Mouse (Mus musculus) forelimb bud, embryonic 11.5 days (tissue): ENCODE data around the gene Slc6a2.

Experiments
- DNase-seq: peaks from one replicate; pipeline ENCODE4 v3.0.0-alpha.2; 2012; ENCODE audit warnings: low read depth, low spot score

Slc6a2 gene

DNA sequence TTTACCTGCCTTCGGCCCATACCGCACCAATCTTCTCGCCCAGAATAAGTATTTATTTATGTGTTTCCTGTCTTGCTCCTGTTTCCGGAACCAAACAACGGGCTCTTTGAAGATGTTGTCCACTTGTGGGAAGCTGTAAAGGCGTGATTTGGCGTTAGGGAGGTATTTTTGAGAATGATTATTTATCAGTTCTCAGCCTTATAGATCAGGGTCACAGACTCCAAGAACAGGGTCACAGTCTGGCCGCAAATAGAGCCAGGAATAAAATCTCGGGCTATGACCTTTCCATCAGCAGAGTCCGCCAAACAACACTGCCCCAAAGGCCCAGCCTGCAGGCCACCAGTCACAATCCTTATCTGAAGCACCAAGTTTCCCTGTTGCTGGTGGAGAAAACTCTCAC is at the start of gene Slc6a2:
Gene Slc6a2, plus strand, starts transcription at position 301 of the 400 bp plus-strand sequence.
- no peak for DNase-seq

DNA sequence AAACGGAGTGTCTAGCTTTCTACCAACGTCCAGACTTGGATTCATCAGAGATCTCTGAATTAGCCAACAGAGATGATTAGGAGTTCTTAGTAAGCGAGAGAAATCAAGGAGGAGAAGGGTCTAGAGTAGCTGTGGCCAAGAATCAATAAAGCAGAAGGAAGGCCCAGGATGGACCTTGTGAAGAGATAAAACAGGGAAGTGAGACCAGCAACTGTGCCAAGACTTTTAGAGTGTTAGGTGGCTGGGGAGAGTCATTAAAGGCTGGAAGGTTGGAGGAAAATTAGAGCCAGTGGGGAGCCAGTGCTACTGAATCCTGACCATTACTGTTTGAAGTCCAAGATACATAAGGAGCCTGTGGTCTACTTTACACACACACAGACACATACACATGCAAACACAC is 48.4 kb upstream of the Slc6a2 start:
- no peak for DNase-seq

DNA sequence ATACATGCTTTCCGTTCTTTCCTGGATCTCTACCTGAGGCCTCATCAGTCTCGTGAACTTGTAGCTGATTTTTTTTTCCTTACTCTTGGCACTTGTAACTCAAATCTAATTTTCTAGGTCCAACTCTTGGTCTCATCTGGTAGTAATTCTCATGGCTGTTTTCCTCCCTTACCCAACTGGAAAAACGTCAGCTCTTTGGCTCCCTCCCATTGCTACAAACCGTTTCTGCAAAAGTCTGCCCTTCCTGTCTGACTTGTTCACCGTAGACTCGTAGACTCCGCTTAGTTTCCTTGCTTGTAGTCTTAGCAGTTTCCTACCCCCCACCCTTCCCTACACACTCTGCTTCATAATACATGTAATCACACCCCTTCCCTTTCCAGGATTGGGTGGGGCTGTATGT is 46.5 kb upstream of the Slc6a2 start:
- no peak for DNase-seq

DNA sequence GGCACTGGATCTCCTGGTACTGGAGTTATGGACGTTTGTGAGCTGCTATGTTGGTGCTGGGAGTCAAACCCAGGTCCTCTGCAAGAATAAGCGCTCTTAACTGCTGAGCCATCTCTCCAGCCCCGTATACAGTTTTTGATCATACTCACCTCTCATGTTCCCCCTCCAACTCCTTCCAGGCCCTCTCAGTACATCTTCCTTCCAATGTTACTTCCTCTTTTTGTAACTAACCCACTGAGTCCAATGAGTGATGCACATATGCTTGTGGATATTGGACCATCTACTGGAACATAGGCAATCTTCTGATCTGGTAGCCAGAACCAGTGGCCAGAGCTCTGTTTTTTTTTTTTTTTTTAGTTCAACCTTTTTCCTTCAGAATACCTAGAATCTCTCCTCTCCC is 43.8 kb upstream of the Slc6a2 start:
- DNase-seq: no peak

DNA sequence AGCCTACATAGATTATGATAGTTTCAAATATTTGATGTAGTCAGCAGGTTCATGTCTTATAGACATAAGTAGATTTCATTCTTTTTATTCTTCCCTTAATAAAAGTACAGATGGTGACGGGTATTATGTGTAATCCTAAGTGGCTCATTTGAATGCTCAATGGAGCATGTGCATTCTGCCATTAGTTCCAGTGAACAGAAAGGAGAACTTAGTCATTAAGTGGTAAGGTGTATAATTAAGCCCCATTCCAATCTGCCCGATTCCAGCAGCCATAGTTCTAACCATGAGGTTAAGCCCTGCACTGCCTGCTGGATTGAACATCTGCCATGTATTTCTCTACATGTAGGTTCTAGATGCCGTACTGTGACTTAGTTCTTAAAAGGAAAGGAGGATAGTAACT is 38.1 kb upstream of the Slc6a2 start:
- no peak for DNase-seq

DNA sequence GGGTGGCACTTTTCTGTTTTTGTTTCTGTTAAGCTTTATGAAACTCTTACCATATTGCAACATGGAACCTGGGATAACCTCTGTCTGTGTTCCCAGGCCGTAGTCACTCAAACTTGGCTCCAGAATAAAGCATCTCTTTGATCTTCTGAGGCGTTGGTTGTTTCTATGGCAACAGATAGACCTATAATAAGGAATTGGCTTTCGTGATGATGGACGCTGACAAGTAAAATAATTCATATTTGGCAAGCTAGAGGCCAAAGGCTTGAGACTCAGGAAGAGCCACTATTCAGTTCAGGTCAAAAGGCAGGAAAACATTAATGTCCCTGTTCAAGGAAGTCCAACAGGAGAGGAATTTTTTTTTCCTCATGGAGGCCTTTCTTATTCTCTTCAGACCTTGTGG is 30.9 kb upstream of the Slc6a2 start:
- DNase-seq: no peak

DNA sequence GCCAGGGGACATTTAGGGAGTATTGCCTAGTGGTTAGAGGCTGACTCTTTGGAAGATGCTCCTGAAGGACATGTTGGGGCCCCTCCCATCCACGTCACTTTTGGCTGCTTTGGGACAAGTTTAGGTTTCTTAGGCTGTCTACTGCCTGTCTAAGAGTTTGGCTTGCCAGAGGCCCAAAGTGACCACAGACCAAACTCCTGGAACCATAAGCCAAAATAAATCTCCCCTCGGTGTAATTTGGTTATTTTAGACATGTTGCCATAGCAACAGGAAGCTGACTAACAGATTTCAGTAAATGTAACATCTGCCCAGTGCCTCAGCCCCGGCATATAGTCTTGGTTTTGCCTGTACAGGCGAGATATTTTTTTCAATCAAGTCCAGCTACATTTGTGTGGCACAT is 21.8 kb upstream of the Slc6a2 start:
- DNase-seq: no peak

DNA sequence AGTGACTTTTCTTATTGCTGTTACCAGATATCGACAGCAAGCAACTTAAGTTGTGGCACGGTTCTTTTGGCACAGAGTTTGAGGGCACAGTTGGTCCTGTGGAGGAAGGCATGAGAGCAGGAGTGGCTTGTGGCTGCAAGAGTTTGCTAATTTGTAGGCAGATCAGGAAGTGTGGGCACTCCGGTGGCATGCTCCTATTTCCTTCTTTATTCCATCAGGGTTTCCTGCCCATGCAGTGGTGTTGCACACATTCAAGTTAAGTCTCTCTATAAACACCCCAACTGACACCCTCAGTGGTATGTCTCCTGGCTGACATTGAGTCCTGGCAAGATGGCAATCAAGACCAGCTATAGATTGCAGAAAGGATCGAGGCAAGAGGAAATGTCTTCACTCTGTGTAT is 10.8 kb upstream of the Slc6a2 start:
- no peak for DNase-seq

DNA sequence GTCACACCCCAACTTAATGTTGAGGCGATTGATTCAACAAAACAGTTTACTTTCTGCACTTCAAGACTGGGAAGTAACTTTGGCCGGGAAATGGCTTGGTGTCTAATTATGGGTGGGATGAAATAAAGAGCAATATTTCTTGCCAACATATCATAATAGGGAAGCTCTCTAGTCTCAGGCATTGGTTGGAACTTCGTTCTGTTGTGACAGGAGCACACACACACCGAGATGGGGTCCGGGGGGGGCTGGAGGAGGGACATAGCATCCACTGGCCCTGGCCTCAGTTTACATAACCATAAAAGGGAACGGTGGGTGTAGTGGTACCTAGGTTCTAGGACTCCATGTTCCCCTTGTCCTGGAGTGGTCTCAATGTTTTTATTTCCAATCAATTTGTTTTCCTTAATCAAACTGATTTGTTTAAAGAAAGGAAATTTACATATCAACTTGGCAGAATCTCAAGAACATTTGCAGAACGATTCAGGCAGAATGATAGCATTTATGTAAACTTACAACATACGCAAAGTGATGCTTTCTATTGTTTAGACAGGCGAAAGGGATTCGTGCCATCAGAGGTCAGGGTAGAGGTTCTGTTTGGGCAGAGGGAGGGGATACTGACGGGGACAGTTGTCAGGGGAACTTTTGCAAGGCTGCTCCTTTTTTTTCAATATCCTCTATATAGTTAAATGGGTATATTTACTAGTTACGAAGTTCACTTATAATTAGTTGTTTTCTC is 9.1 kb upstream of the Slc6a2 start:
- no peak for DNase-seq

DNA sequence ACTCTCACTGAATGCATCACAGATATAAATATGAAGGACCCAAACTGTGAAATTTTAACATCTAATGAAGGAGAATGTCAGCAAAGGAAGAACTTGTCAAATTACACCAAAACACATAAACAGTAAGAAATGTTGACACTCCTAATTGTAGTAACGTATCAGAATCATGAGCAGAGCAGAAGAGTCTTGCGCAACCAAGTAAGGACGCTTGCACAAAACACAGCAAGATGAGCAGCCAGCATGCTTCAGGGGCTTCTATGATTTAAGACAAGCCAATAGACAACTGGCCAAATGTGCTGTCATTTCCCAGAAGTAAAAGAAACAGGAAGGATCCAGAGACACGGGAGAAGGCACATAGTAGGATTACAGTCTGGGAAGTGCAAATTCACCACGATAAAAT is 5.8 kb upstream of the Slc6a2 start:
- DNase-seq: no peak

DNA sequence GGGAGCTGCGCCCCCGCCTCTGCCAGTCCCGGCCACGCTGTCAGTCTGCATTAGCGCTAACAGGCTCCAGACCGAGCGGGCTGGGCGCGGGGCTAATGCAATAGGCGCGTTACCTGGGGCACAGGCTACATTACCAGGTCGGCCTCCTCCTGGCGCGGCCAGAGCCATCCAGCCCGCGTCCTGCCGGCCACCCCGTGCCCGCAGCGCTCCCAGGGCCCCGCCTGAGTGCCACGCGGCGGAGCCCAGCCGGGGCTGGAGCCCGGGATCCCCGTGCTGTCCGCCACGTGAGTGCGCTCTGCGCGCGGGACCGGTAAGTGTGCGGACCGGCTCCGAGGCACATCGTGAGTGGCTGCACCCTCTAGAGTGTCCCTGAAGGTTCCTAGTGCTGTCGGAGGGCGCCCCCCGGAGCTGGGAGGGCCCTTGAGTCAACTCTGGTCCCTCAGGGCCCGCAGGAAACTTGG is 602 bp downstream of the Slc6a2 start:
- DNase-seq: no peak

DNA sequence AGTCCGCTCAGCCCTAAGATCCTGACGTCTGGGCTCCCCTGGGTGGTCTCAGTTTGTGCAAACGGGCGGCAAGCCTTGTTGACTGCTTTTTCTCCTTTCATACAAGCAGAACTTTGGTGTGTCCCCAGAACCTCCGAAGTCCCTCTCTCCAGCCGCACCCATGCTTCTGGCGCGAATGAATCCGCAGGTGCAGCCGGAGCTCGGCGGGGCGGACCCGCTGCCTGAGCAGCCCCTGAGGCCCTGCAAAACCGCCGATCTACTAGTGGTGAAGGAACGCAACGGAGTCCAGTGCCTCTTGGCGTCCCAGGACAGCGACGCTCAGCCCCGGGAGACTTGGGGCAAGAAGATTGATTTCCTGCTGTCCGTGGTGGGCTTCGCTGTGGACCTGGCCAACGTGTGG is 1.2 kb downstream of the Slc6a2 start:
- DNase-seq: no peak

DNA sequence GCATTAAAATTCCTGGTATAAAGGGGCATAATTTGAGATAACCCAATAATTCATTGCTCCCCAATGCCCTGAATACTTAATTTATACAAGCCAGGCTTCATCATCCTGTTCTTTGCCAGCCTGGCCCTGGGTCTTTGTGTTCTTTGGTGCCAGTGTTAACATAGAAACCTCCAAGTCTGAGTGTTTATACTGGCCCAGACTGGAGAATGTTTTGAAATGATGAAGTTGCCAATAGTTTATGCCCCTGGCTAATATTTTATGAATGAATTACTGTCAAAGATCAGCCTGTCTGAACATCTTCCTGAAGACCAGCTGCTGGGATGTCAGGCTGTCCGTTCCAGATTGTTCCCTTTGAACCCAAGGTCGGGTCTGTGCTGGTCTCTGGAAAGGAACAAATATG is 4.7 kb downstream of the Slc6a2 start:
- no peak for DNase-seq

DNA sequence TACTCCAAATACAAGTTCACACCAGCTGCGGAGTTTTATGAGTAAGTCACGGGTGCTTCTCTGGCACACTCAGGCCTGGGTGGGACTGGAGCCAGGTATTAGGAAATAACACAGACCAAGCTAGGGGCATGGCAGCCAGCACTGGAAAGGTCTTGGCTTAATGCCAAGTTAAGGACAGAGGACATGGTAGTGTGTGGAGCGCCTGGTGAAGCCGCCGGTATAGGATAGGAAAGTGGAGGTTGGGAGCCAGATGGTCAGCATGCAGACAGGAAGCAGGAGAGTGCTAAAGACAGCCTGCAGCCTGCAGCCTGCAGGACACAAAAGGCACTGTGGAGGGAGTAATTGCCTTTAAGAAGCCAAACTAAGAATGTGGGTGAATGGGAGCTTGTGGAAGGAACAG is 13.1 kb downstream of the Slc6a2 start:
- peak; percentile 16 for DNase-seq

DNA sequence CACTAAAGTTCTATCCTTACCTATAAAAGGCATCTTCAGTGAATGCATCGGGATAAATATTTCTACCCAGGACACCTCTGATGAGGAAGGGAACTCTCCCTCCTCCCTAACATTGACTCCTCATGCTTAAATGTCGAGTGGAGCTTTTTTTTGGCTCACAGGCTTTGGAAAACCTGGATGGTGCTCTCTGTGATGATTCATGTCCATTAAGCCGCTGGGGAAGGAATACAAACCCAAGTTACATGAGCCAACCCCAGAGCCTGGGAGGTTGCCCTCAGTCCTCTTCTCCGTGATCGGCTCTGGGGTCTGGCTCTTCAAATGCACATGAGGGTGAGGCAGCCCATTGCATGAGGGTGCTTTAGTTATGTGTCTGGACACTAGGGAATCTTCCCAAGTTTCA is 16.8 kb downstream of the Slc6a2 start:
- DNase-seq: no peak

DNA sequence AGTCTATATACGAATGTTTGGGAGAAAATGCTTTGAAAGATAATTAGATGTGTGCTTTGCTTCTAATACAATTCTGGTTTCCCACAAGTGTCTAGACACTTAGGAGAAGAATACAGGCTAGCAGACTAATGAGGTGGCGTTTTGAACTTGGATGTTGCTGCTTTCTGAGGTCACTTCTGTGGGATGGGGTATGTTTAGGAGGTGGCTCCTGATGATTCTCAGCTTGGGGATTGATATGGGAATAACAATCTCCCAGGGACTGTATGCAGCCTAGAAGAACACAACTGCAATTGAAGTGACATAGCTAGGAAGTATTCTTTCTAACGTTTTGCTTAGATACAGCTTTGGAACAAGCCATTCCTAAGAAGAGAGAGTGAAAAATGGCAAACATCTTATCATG is 22.6 kb downstream of the Slc6a2 start:
- no peak for DNase-seq

DNA sequence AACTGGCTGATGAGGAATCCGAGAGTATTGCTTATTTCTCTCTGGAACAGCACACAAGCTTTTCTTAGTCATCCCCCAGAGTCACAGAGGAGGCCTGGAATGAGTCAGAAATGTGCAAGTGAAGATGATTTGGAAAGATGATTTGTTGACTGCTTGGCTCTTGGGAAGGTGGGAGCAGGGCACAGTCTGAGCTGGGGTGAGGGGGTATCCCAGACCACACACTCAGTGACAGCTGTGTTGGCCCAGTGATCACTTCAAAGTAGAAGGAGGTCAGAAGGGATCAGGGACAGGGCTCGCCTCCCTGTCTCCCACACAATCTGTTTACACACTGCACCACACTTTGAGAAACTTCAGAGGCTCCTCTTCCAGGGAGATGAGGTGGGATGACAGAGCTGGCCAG is 24.5 kb downstream of the Slc6a2 start:
- DNase-seq: no peak

DNA sequence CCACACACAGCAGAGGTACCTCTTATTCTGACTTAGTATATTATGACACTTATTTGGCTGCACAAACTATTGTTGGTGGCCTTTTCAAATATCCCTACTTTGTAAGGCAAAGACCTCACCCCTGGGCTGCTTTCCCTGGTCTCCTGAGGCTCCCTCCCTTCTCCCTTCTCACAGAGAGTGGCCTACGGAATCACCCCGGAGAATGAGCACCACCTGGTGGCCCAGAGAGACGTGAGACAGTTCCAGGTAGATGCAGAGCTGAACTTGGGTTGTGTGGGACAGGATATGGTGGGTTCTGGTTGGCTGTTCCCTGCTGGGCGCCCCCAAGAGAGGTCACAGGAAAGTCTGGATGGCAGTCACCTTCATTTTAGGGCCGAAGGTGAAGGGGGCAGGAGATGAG is 37.0 kb downstream of the Slc6a2 start:
- DNase-seq: peak; percentile 42

DNA sequence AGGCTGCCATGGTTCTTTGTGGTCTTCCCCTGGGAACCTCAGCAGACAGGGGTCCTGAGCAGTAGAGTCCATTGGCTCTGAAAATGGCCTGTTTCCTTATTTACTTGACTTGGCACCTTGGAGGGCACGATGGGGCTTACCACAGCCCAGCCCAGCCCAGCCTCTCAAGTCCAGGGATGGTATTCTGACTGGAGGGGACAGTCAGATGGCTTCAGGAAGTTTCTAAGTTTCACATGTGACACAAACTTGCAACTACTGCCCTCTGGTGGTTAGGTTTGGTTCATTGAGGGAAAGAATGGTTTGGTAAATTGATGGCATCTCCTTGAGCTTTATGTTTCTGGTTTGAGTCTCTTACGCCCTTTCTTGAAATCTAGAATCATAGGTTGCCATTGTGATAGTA is 38.7 kb downstream of the Slc6a2 start:
- DNase-seq: peak; percentile 77

DNA sequence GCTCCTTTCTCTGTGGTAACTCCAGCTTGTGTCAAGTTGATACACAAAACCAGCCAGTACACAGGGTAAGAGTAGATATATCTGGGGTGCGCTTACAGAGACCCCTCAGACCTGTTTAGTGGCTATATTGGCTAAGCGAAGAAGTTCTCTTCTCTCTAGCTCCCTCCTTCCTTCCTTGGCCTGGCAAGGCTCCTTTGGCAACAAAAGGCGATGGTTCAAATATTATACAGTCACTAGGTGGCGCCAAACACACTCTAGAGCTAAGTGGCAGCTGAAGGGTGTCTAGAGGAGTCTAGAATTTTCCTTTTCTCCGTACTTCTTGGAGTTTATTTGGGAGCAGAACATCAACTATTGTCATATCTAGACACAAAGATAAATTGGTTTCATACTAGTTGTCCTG is 50.4 kb downstream of the Slc6a2 start:
- DNase-seq: peak; percentile 65

DNA sequence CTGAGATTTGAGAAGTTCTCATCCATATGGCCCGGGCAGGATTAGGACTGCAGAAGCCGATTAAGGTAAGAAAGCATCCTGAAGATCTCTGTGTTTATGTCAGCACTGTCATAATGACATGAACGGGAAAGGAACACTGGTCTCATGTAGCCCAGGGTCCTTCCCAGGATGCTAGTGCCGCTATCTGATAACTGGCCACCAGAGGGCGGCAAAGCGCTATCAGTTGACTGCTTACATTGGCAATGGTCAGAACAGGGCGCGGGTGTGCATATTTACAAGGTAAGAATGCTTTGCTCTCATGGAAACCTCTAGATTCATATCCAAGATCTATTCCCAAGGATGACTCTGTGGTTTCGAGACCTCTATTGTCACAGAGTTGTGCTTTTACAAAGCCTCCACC is 51.6 kb downstream of the Slc6a2 start:
- peak; percentile 65 for DNase-seq

DNA sequence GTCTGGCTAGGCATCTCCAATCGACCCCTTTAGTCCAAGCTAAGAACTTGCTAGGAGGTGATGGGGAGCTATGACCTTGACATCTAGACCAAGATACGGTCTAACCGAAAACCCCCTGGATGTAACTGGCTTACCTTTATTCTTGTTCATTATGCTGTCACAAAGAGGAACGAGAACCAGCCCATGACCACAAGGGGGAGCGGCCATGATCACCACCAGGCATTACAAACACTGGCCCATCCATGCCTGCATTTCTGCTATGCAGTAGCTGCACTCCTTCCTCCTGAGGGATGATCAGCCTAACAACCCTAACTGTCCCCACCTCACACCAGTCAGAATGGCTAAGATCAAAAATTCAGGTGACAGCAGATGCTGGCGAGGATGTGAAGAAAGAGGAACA is 52.3 kb downstream of the Slc6a2 start:
- no peak for DNase-seq

DNA sequence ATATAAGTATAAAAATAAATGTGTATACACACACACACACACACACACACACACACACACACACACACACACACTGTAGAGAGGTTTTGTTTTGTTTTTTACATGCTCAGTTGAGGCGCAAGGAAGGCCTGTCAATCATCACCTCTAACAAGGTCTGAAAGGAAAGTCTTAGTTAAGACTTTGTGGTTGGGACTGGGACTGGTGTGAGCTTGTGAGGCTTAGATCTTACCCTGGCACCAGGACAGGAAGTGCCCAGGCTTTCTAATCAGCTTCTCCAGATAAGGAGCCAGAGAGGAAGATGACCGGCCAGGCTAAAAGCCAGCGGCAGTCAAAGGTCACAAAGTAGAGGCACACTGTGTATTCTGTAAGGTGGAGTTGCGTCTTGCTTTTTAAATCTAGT is 54.4 kb downstream of the Slc6a2 start:
- no peak for DNase-seq

DNA sequence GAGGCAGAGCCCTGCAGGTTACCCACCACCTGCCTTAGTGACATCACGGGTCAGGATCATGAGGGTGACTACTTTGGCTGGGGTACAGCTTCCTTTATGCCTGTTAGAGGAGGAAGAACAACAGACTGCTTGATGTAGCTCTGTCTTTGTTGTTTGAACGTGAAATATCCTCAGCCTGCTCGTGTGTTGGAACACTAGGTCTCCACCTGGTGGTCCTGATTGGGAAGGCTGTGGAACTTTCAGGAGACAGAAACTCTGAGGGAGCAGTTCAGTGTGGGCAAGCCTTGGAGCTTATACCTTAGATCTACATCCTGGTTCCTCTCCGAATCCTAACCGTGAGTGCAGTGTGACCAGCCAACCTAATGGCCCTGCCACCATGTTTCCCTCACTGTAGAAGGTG is 61.9 kb downstream of the Slc6a2 start:
- no peak for DNase-seq
